Mouse (Mus musculus): ENCODE data around the gene Taf10. TPM values are rescaled to one million over a fixed set of nuclear protein-coding genes. Genes with fewer than 3 reads are reported as not detected.

Gene Taf10
- polyA plus RNA-seq, 1 experiment = 411 TPM

DNA sequence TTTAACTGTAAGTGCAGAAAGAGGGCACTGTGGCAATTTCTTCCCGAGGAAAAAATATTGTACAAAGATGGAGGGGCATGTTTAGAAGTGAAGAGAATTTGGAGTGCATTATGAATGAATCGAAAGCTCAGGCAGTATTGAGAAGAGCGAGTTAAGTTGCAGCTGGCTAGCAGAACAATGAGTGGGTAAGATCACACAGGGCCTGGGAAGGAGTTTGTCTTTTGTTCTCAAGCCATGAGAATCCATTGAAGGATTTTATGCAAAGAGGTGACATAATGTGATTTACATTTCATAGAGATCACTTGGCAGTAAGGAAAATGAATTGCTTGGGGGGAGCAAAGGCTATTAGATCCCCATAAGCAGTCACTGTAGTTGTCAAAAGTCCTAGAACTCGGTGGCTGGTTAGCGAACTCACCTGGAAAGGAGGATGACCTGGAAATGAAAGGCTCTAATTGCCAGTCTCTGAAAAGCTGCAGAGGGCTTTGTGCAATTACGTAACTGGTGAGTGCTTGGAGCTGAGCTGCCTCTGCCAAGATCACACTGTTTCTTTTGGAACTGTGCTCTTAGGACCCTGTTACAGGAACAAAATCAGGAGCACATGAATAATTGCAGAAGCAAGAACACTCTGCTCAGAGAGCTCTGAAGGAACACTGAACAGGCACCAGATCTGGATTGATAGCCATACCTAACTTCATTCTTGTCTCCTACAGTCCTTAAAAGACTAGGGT is 15.3 kb downstream of the Taf10 start:
- peaks cover 55% of the 10 kb centered on the region for H3K36me3 ChIP-seq (replicated peaks; ENCODE audit: low read length)
- H3K9me3 ChIP-seq = no peaks in the 10 kb centered on the region
- H3K27me3 ChIP-seq (replicated peaks) = no peaks in the 10 kb centered on the region
- TF ChIP-seq FLI1 (IDR thresholded peaks at IDR 0.05; ENCODE audit: low read length) (no peak), GATA1 (IDR thresholded peaks at IDR 0.05; ENCODE audit: borderline replicate concordance, low read length) (no peak)
- H3K4me3 ChIP-seq (replicated peaks) = no peak overlapping the region
- peaks cover 93% of the 10 kb centered on the region for H3K4me1 ChIP-seq

DNA sequence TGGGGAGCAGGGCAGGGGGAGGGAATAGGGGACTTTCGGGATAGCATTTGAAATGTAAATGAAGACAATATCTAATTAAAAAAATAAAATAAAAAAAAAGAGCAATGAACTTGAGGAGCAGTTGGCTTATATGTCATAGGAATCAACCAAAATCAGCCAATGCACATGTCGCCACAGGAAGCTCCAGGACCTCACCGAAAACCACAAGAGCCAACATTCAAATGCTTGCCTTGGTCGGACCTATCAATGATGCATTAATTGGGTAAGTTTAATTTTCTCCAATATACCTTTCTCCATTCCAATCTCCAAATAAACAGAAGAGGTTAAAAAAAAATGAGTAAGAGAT is 17.2 kb downstream of the Taf10 start:
- Histone ChIP-seq H3K4me3 (replicated peaks) (no peak overlapping the region), H3K27me3 (replicated peaks) (no peaks in the 10 kb centered on the region), H3K36me3 (replicated peaks; ENCODE audit: low read length) (peaks cover 40% of the 10 kb centered on the region), H3K9me3 (no peaks in the 10 kb centered on the region), H3K4me1 (peaks cover 97% of the 10 kb centered on the region)
- TF ChIP-seq FLI1 (IDR thresholded peaks at IDR 0.05; ENCODE audit: low read length) = no peak
- TF ChIP-seq GATA1 (IDR thresholded peaks at IDR 0.05; ENCODE audit: borderline replicate concordance, low read length) = no peak

GRCm38 (mm10) chr7:105726144-105726979 is 17.8 kb downstream of the Taf10 start:
- H3K4me1 ChIP-seq = peaks cover 97% of the 10 kb centered on the region

DNA sequence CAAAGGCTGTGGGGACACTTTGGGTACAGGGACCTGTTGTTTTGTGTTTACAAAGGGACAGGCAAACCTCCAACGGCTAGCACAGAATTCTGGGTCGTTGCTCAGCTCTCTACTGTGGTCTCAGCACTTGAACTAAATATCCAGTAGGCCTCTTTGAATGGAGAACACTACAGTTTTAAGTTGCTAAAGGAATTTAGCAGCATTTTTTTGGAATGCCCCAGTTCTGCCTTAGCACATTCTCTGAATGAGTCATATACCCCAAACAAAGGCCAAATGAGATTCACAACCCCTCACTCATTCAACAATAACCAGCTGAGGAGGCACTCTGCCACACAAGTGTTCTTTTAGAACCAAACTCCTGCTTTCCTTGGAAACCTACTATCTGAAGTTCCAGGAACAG is 22.2 kb downstream of the Taf10 start:
- TF ChIP-seq GATA1 (IDR thresholded peaks at IDR 0.05; ENCODE audit: borderline replicate concordance, low read length) (no peak), FLI1 (IDR thresholded peaks at IDR 0.05; ENCODE audit: low read length) (no peak)
- no peaks in the 10 kb centered on the region for H3K27me3 ChIP-seq (replicated peaks)
- H3K4me3 ChIP-seq (replicated peaks) = no peak overlapping the region
- no peaks in the 10 kb centered on the region for H3K9me3 ChIP-seq
- H3K4me1 ChIP-seq = peaks cover 56% of the 10 kb centered on the region
- H3K36me3 ChIP-seq (replicated peaks; ENCODE audit: low read length) = peaks cover 29% of the 10 kb centered on the region

More at GRCm38 (mm10) chr7:105726144-105726979, 17.8 kb downstream of the Taf10 start:
- Histone ChIP-seq H3K4me3 (replicated peaks) (peak overlapping the region; percentile 72), H3K9me3 (no peaks in the 10 kb centered on the region), H3K27me3 (replicated peaks) (no peaks in the 10 kb centered on the region), H3K36me3 (replicated peaks; ENCODE audit: low read length) (peaks cover 40% of the 10 kb centered on the region)
- TF ChIP-seq GATA1 (IDR thresholded peaks at IDR 0.05; ENCODE audit: borderline replicate concordance, low read length) (no peak), FLI1 (IDR thresholded peaks at IDR 0.05; ENCODE audit: low read length) (no peak)

GRCm38 (mm10) chr7:105715366-105715765 is 28.8 kb downstream of the Taf10 start:
- TF ChIP-seq FLI1 (IDR thresholded peaks at IDR 0.05; ENCODE audit: low read length) (no peak), GATA1 (IDR thresholded peaks at IDR 0.05; ENCODE audit: borderline replicate concordance, low read length) (no peak)

GRCm38 (mm10) chr7:105708733-105709132 is 35.4 kb downstream of the Taf10 start:
- Histone ChIP-seq H3K27me3 (replicated peaks) (peaks cover 27% of the 10 kb centered on the region), H3K4me1 (no peaks in the 10 kb centered on the region; the same call in 1 of the 2 replicates), H3K9me3 (peaks cover 8% of the 10 kb centered on the region; the same call in 1 of the 2 replicates), H3K4me3 (replicated peaks) (no peak overlapping the region), H3K36me3 (replicated peaks; ENCODE audit: low read length) (no peaks in the 10 kb centered on the region)
- no peak for TF ChIP-seq GATA1 (IDR thresholded peaks at IDR 0.05; ENCODE audit: borderline replicate concordance, low read length)
- TF ChIP-seq FLI1 (IDR thresholded peaks at IDR 0.05; ENCODE audit: low read length) = no peak

More at GRCm38 (mm10) chr7:105715366-105715765, 28.8 kb downstream of the Taf10 start:
- H3K36me3 ChIP-seq (replicated peaks; ENCODE audit: low read length) = peaks cover 9% of the 10 kb centered on the region
- no peak overlapping the region for H3K4me3 ChIP-seq (replicated peaks)
- H3K9me3 ChIP-seq = peaks cover 12% of the 10 kb centered on the region; the same call in 1 of the 2 replicates
- peaks cover 6% of the 10 kb centered on the region for H3K4me1 ChIP-seq
- peaks cover 6% of the 10 kb centered on the region for H3K27me3 ChIP-seq (replicated peaks)

DNA sequence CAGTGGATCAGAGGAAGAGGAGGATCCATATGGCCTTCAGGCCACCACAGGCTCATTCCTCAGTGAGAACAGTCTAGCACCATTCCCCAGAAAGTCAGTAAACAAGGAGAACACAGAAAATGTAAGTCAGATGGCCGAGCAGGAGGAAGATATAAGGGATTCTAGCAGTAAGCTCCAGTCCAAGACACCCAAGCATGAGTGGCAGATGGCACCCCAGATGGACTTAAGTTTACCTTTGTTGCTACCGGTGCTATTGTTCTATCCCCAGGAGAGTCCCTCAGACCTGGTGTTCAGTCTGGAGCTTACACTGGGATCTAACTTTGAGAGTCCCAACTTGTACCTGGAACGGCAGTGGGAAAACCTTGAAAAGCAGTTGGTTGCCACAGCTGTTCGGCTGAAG is 40.3 kb downstream of the Taf10 start:
- Histone ChIP-seq H3K36me3 (replicated peaks; ENCODE audit: low read length) (no peaks in the 10 kb centered on the region), H3K4me3 (replicated peaks) (no peak overlapping the region), H3K4me1 (peaks cover 3% of the 10 kb centered on the region; the same call in 1 of the 2 replicates), H3K27me3 (replicated peaks) (peaks cover 28% of the 10 kb centered on the region), H3K9me3 (no peaks in the 10 kb centered on the region)
- no peak for TF ChIP-seq FLI1 (IDR thresholded peaks at IDR 0.05; ENCODE audit: low read length)
- no peak for TF ChIP-seq GATA1 (IDR thresholded peaks at IDR 0.05; ENCODE audit: borderline replicate concordance, low read length)

- Histone ChIP-seq H3K4me1 (peaks cover 3% of the 10 kb centered on the region; the same call in 1 of the 2 replicates), H3K9me3 (no peaks in the 10 kb centered on the region), H3K36me3 (replicated peaks; ENCODE audit: low read length) (no peaks in the 10 kb centered on the region), H3K4me3 (replicated peaks) (no peak overlapping the region), H3K27me3 (replicated peaks) (peaks cover 22% of the 10 kb centered on the region)
- TF ChIP-seq FLI1 (IDR thresholded peaks at IDR 0.05; ENCODE audit: low read length) (no peak), GATA1 (IDR thresholded peaks at IDR 0.05; ENCODE audit: borderline replicate concordance, low read length) (no peak)
Observed at GRCm38 (mm10) chr7:105703184-105703583, 41.0 kb downstream of the Taf10 start.

DNA sequence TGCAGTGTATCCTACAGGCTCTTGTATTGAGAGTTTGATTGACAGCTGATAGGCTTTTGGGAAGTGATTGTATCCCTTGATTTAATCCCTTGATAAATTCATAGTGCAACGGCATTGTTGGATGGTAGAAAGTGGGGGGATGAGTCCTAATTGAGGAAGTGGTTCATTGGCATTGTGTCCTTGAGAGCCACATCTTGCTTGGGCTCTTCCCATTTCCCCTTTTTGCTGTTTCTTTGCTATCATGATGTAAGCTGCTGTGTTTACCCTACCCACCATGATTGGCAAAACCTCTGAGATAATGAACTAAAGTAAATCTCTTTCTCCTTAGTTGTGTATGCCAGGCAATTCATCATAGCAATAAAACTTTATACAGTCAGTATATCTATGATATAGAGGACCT is 53.3 kb downstream of the Taf10 start:
- H3K4me1 ChIP-seq = no peaks in the 10 kb centered on the region
- H3K9me3 ChIP-seq = no peaks in the 10 kb centered on the region
- H3K27me3 ChIP-seq (replicated peaks) = peaks cover 29% of the 10 kb centered on the region
- no peaks in the 10 kb centered on the region for H3K36me3 ChIP-seq (replicated peaks; ENCODE audit: low read length)
- no peak overlapping the region for H3K4me3 ChIP-seq (replicated peaks)
- TF ChIP-seq FLI1 (IDR thresholded peaks at IDR 0.05; ENCODE audit: low read length) (no peak), GATA1 (IDR thresholded peaks at IDR 0.05; ENCODE audit: borderline replicate concordance, low read length) (no peak)

Other genes starting within 250 kb of the Taf10 start
- 33.2 and 48.4 TPM in 2 replicates for gene Smpd1, start 190.0 kb downstream of the Taf10 start, polyA plus RNA-seq (2012; ENCODE audit: insufficient read depth, low replicate concordance)
- gene Apbb1, start 162.7 kb downstream of the Taf10 start, polyA plus RNA-seq (2012; ENCODE audit: insufficient read depth, low replicate concordance) = 4.3 and 6.3 TPM in 2 replicates
- gene Hpx, start 144.2 kb downstream of the Taf10 start, polyA plus RNA-seq (2012; ENCODE audit: insufficient read depth, low replicate concordance) = not detected in 2 replicates
- gene Trim3, start 110.8 kb downstream of the Taf10 start, polyA plus RNA-seq (2012; ENCODE audit: insufficient read depth, low replicate concordance) = 5.4 and 7.3 TPM in 2 replicates
- 588 and 794 TPM in 2 replicates for gene Timm10b, start 104.3 kb downstream of the Taf10 start, polyA plus RNA-seq (2012; ENCODE audit: insufficient read depth, low replicate concordance)
- gene Arfip2, start 103.9 kb downstream of the Taf10 start, polyA plus RNA-seq (2012; ENCODE audit: insufficient read depth, low replicate concordance) = 18.8 and 50.9 TPM in 2 replicates
- gene Gm45799, start 103.8 kb downstream of the Taf10 start, polyA plus RNA-seq (2012; ENCODE audit: insufficient read depth, low replicate concordance) = 276 and 880 TPM in 2 replicates
- gene Dnhd1, start 93.5 kb downstream of the Taf10 start, polyA plus RNA-seq (2012; ENCODE audit: insufficient read depth, low replicate concordance) = 0.63 TPM in 1 of 2 replicates, not detected in the other
- 241 and 315 TPM in 2 replicates for gene Ilk, start 7.8 kb downstream of the Taf10 start, polyA plus RNA-seq (2012; ENCODE audit: insufficient read depth, low replicate concordance)
- gene Rrp8, start 7.0 kb downstream of the Taf10 start, polyA plus RNA-seq (2012; ENCODE audit: insufficient read depth, low replicate concordance) = 20.7 and 32.3 TPM in 2 replicates
- gene Tpp1, start 7.9 kb upstream of the Taf10 start, polyA plus RNA-seq (2012; ENCODE audit: insufficient read depth, low replicate concordance) = 37.7 and 43.0 TPM in 2 replicates
- gene Dchs1, start 43.3 kb upstream of the Taf10 start, polyA plus RNA-seq (2012; ENCODE audit: insufficient read depth, low replicate concordance) = 0.27 and 0.74 TPM in 2 replicates
- 274 and 553 TPM in 2 replicates for gene Mrpl17, start 66.7 kb upstream of the Taf10 start, polyA plus RNA-seq (2012; ENCODE audit: insufficient read depth, low replicate concordance)
- 2.2 TPM in 1 of 2 replicates, not detected in the other for gene Gm4070, start 209.6 kb upstream of the Taf10 start, polyA plus RNA-seq (2012; ENCODE audit: insufficient read depth, low replicate concordance)

Measured in megakaryocyte, embryonic 14.5 days (primary cell).